11 mouse cellular contexts compared by ENCODE assay signal in genomic region chr1:137653495-137653894, GRCm38 (mm10).
DNase-seq lines count a peak whose midpoint lies in the region; ATAC-seq and TF ChIP-seq lines count a peak whose summit lies in the region.
"Had no signal": no experiment of that assay in that cellular context is flagged by ENCODE, and none has a peak within 500 bp of the region (broad histone marks: within the 10 kb centered on the region; RNA-seq: fewer than 3 reads in every experiment).

No protein-coding gene starts in this region.

- H3K36me3 ChIP-seq in kidney, embryonic 16.5 days (ENCODE audit: insufficient read depth, low read length): no peaks in the 10 kb centered on the region
- H3K36me3 ChIP-seq in kidney, adult 2 months (ENCODE audit: control insufficient read depth, insufficient read depth, low read length): no peaks in the 10 kb centered on the region
- no peaks in the 10 kb centered on the region for H3K36me3 ChIP-seq in lung, embryonic 15.5 days
- H3K36me3 ChIP-seq: midbrain, embryonic 15.5 days had no signal

- no peak for TF ChIP-seq CTCF in kidney, adult 2 months (conservative IDR thresholded peaks at IDR 0.05; ENCODE audit: insufficient read depth, insufficient read length, low read depth, low read length)

- no peak overlapping the region; the same call in 1 of the 2 replicates for H3K27ac ChIP-seq in kidney, embryonic 16.5 days (ENCODE audit: low read length)
- H3K27ac ChIP-seq in kidney, adult 2 months (ENCODE audit: insufficient read depth, low read depth, low read length): no peak overlapping the region
- H3K27ac ChIP-seq in lung, embryonic 15.5 days: peak overlapping the region; percentile 34; the same call in 1 of the 2 replicates
- H3K27ac ChIP-seq: hindbrain, embryonic 14.5 days; midbrain, embryonic 15.5 days; stomach, postnatal 0 days had no signal

- peaks cover 13% of the 10 kb centered on the region; the same call in 1 of the 2 replicates for H3K4me1 ChIP-seq in kidney, embryonic 16.5 days (ENCODE audit: insufficient read depth, low read length)
- H3K4me1 ChIP-seq in kidney, adult 2 months (ENCODE audit: control insufficient read depth, insufficient read depth, low read length): no peaks in the 10 kb centered on the region
- H3K4me1 ChIP-seq in lung, embryonic 15.5 days: peaks cover 21% of the 10 kb centered on the region

- no peak overlapping the region for H3K9ac ChIP-seq in kidney, embryonic 16.5 days (replicated peaks; ENCODE audit: low read length)
- no peak overlapping the region for H3K9ac ChIP-seq in lung, embryonic 15.5 days
- H3K9ac ChIP-seq: hindbrain, embryonic 14.5 days; midbrain, embryonic 15.5 days had no signal

- TF ChIP-seq POLR2A in kidney, adult 2 months (IDR thresholded peaks at IDR 0.05; ENCODE audit: low read depth, low read length): no peak

- DNase-seq in adrenal gland, adult (ENCODE audit: inconsistent age in 2 of 2, low spot score in 1 of 2): peak; percentile 13 to 45
- no peak for DNase-seq in adrenal gland, postnatal 4 days (ENCODE audit: low spot score in 2 of 2)
- peak; percentile 41 for DNase-seq in kidney, adult 11 months
- DNase-seq in kidney, adult 2 months: peak; percentile 78
- no peak for DNase-seq in spleen, postnatal 36 days (ENCODE audit: low spot score in 2 of 2)
- no peak for DNase-seq in left cerebral cortex, adult 11 months (ENCODE audit: low spot score)

- no peak overlapping the region for H3K4me3 ChIP-seq in kidney, embryonic 16.5 days (ENCODE audit: low read length)
- H3K4me3 ChIP-seq in kidney, adult 2 months (ENCODE audit: insufficient read depth, low read depth, low read length): no peak overlapping the region
- H3K4me3 ChIP-seq in lung, embryonic 15.5 days: no peak overlapping the region
- H3K4me3 ChIP-seq: midbrain, embryonic 15.5 days had no signal

- H3K27me3 ChIP-seq in kidney, embryonic 16.5 days (ENCODE audit: insufficient read depth, low read length): no peaks in the 10 kb centered on the region
- H3K27me3 ChIP-seq in kidney, adult 2 months (replicated peaks; ENCODE audit: control insufficient read depth, insufficient read depth, low read length): no peaks in the 10 kb centered on the region
- H3K27me3 ChIP-seq in lung, embryonic 15.5 days: no peaks in the 10 kb centered on the region
- H3K27me3 ChIP-seq: midbrain, embryonic 15.5 days had no signal

- H3K4me2 ChIP-seq in kidney, embryonic 16.5 days (replicated peaks; ENCODE audit: low read depth, low read length): no peak overlapping the region
- no peak overlapping the region for H3K4me2 ChIP-seq in lung, embryonic 15.5 days
- H3K4me2 ChIP-seq: hindbrain, embryonic 14.5 days; midbrain, embryonic 15.5 days had no signal

- H3K9me3 ChIP-seq in kidney, embryonic 16.5 days (ENCODE audit: low read length): no peaks in the 10 kb centered on the region
- H3K9me3 ChIP-seq in lung, embryonic 15.5 days: no peaks in the 10 kb centered on the region
- H3K9me3 ChIP-seq: midbrain, embryonic 15.5 days had no signal

- WGBS in kidney, embryonic 16.5 days: 69% methylated on average over 5 of the region's 5 CpGs
- WGBS in kidney, adult 2 months: 70% methylated on average over 5 of the region's 5 CpGs
- WGBS in lung, embryonic 15.5 days: 70% methylated on average over 5 of the region's 5 CpGs

- no peak for ATAC-seq in kidney, embryonic 16.5 days (ENCODE audit: low FRiP score, low TSS enrichment)
- ATAC-seq in lung, embryonic 15.5 days (ENCODE audit: borderline replicate concordance, extremely low read depth, low FRiP score, low TSS enrichment): no peak
- ATAC-seq: midbrain, embryonic 15.5 days had no signal

Comparison
In these comparisons a context has a peak if more than half of its experiments do, and no peak if none do; other contexts are left out.
1. DNase-seq: peak in adrenal gland, adult (2 of 2), kidney, adult 11 months (single experiment) and kidney, adult 2 months (single experiment); none in adrenal gland, postnatal 4 days (0 of 2), spleen, postnatal 36 days (0 of 2) and left cerebral cortex, adult 11 months (single experiment).